Mouse (Mus musculus) heart, embryonic 12.5 days (tissue): ENCODE results near the gene Copa. TPM values are rescaled to one million over a fixed set of nuclear protein-coding genes. Genes with fewer than 3 reads are reported as not detected.

Experiments
- ATAC-seq: fragments of 200-750 bp; cut with Nextera tagmentation; 2 replicates; pipeline ENCODE4 v1.8.0; 2017; ENCODE audit warnings: moderate TSS enrichment, moderate library complexity; ENCODE audit not compliant: insufficient number of reproducible peaks, low FRiP score
- H3K27ac ChIP-seq: fragments of 300-500 bp; sonication (generic); 2 replicates; pipeline ENCODE4 v1.5.1; 2016; ENCODE audit warnings: mild to moderate bottlenecking, moderate library complexity; ENCODE audit not compliant: poor library complexity, severe bottlenecking
- H3K27me3 ChIP-seq: fragments of 300-500 bp; sonication (generic); replicated peaks from 2 replicates; pipeline ENCODE4 v1.6.1; 2016; ENCODE audit warnings: mild to moderate bottlenecking, moderate library complexity
- H3K36me3 ChIP-seq: fragments of 300-500 bp; sonication (generic); 2 replicates; pipeline ENCODE4 v1.6.1; 2016; ENCODE audit warnings: mild to moderate bottlenecking, moderate library complexity
- H3K4me1 ChIP-seq: fragments of 300-500 bp; sonication (generic); replicated peaks from 2 replicates; pipeline ENCODE4 v1.6.1; 2016; ENCODE audit warnings: mild to moderate bottlenecking
- H3K4me2 ChIP-seq: fragments of 300-500 bp; sonication (generic); 2 replicates; pipeline ENCODE4 v1.6.1; 2016; ENCODE audit warnings: mild to moderate bottlenecking, moderate library complexity
- H3K4me3 ChIP-seq: fragments of 300-500 bp; sonication (generic); 2 replicates; pipeline ENCODE4 v1.5.1; 2016; ENCODE audit warnings: mild to moderate bottlenecking
- H3K9ac ChIP-seq: fragments of 300-500 bp; sonication (generic); 2 replicates; pipeline ENCODE4 v1.6.1; 2016; ENCODE audit warnings: mild to moderate bottlenecking, moderate library complexity
- H3K9me3 ChIP-seq: fragments of 300-500 bp; sonication (generic); replicated peaks from 2 replicates; pipeline ENCODE4 v1.6.1; 2016; ENCODE audit warnings: mild to moderate bottlenecking, moderate library complexity
- WGBS: fragments of 180-500 bp; shearing (Covaris S2); methylation state at CpG from one replicate; pipeline ENCODE4 v1.1.7; 2016; 5-methylcytosine and 5-hydroxymethylcytosine counted together
- polyA plus RNA-seq: library from polyadenylated mRNA; unstranded; fragments of >200 nt; fragmentation: Nextera tagmentation; extraction: Ambion mirVana; gene quantifications from 2 replicates; pipeline ENCODE4 v1.2.1, GENCODE M21; 2016

Copa gene
- polyA plus RNA-seq, 1 experiment from 2014 or later = 219 TPM

DNA sequence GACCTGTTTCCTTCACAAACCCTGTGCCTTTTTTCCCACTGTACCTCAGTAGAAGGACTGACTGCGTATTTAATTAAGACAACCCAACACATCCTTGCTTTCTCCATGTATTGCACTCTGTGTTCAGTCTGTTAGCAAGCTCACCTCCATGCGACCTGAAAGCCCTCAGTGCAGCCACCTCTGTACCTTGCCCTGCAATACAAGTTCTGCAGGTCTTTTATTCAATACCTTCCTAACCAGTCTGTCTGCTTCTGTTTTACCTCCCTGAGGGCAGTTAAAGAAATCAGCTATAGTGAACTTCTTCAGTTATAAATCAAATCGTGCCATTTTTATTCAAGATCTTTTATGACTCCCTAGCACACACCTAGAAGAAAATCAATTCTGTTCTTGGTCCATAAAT lies 59.2 kb downstream of the Copa start:
- ATAC-seq = no peak
- 75% methylated on average over 3 of the region's 3 CpGs for WGBS
- Histone ChIP-seq H3K27ac (no peak overlapping the region), H3K36me3 (no peaks in the 10 kb centered on the region), H3K4me2 (no peak overlapping the region), H3K4me3 (no peak overlapping the region), H3K27me3 (no peaks in the 10 kb centered on the region), H3K4me1 (no peaks in the 10 kb centered on the region), H3K9me3 (no peaks in the 10 kb centered on the region), H3K9ac (no peak overlapping the region)

DNA sequence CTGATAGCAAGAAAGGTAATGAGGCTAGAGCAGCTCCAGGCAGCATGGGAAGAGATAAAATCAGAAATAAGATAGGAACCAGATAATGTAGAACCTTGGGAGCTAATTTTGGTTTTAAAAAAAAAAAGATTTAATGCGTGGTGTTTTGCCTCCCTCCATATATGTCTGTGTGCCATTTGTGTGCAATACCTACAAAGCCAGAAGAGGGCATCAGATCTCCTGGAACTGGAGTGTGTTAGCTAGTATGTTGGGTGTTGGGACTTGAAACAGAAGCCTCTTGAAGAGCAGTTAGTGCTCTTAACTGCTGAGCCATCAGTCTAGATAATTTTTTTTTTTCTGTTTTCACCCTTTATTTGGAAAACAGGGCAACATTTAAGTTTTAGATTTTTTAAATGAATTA lies 61.2 kb downstream of the Copa start:
- H3K4me2 ChIP-seq = no peak overlapping the region
- WGBS = 32% methylated on average over 1 of the region's 1 CpGs
- no peak overlapping the region for H3K9ac ChIP-seq
- no peaks in the 10 kb centered on the region for H3K36me3 ChIP-seq
- no peak overlapping the region for H3K27ac ChIP-seq
- no peaks in the 10 kb centered on the region for H3K9me3 ChIP-seq
- H3K4me3 ChIP-seq = no peak overlapping the region
- no peaks in the 10 kb centered on the region for H3K27me3 ChIP-seq
- H3K4me1 ChIP-seq = 0 out of 2 replicates have a peak, but pooled peaks cover 5% of the 10 kb centered on the region
- ATAC-seq = no peak

DNA sequence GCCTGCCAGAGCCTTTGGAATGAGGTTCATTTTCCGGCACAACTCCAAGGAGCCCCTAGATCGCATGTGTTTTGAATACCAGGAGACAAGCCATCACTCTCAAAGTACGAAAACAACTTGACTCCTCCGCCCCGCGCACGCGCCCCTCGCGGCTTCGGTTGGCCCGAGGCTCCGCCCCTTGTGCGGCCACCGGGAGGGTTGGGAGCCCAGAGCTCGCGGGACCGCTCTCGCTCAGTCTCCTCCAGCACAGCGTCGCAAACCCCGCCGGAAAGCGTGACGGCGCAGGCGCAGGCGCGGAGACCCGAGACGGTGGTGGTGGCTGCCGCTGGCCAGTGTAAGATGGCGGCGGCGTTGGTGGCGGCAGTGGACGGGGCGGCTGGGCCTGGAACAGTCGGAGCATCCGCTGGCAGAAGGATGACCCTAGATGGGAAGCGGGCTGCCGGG lies 65.5 kb downstream of the Copa start, which contains the start of gene Dcaf8:
Gene Dcaf8 (plus strand): TSS at position 250 of the 444 bp plus-strand sequence.
- Histone ChIP-seq H3K4me3 (peak within 1 kb of the TSS; percentile 67), H3K36me3 (peaks cover 26% of the 10 kb centered on the region), H3K27me3 (no peaks in the 10 kb centered on the region), H3K4me1 (peaks cover 8% of the 10 kb centered on the region), H3K9me3 (no peaks in the 10 kb centered on the region), H3K4me2 (peak within 1 kb of the TSS; percentile 82), H3K9ac (peak within 1 kb of the TSS; percentile 96), H3K27ac (peak within 1 kb of the TSS; percentile 96)
- under 1% methylated on average over 42 of the region's 42 CpGs for WGBS
- peak; percentile 99 for ATAC-seq

DNA sequence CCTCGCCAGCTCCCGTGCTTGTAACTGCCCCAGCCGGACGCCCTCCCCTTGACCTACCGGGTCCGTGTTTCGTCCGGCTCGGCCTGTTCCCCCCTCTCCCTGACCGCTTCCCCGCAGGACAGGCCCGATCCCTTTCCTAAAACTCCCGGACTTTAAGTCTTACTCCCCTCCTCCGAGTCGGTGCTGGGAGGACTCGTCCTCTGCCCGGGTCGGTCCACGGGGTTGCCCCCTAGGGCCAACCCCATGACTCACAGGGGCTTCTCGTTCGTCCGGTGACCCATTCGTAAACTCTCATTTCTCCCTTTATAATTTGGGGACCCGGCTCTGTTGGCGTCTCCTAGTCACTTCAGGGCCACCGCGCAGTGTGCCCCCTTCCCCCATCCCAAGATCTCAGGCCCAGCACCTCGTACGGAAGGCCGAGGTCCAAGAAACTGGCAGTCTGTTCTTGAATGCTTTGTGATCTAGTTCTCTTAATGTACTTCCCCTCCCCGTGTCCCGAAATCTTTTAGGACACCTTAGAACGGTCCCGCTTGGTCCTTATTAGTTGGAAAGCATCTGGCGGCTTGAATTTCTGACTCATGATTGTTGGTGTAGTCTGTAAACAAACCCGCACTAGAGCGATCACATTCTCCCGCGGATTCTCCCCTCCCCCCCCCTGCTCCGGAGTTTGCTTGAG lies 66.1 kb downstream of the Copa start:
- under 1% methylated on average over 40 of the region's 40 CpGs for WGBS
- ATAC-seq = peak; percentile 61
- Histone ChIP-seq H3K36me3 (peaks cover 31% of the 10 kb centered on the region), H3K27ac (peak overlapping the region; percentile 96), H3K4me2 (peak overlapping the region; percentile 82), H3K27me3 (no peaks in the 10 kb centered on the region), H3K4me3 (peak overlapping the region; percentile 67), H3K9me3 (no peaks in the 10 kb centered on the region), H3K4me1 (peaks cover 8% of the 10 kb centered on the region), H3K9ac (peak overlapping the region; percentile 96)

DNA sequence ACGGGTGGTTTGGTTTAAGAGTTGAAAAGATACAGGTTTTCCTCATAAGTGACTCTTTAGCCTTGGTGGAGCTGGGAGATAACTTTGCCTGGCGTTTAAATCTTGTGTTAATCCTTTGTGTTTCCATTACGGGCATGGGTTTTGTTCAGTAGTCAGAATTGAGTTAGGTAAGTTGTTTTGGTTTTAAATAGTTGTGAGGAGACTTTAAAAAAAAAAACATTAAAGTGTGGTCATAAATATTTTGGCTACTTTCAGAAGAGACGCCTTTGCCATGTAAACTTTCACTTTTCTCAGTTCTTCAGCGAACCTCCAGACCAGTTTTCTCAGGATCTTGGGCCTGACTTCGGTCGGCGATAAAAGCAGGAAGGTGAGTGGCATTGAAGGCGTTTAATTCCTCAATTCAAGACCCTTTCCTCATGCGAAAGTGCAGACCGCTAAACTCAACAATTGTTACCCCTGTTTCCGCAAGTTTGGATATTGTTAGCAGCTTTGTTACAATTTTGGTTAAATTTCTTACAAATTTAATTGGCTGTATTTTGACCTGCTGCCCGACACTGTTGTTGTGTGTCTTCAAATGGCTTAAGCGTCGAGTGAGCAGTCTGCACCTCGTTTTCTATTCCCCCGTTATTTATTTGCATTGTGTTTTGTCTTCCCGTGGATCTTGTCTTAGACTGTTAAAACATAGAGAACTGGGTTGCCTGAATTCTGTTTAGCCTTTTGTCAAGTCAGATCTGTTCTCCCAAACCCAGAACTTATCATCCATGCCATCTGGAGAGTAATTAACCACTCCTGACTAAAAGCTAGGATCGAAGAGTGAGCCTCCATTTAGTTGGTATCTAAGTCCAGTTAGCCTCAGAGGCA lies 66.9 kb downstream of the Copa start:
- H3K27me3 ChIP-seq = no peaks in the 10 kb centered on the region
- peak overlapping the region; percentile 67 for H3K4me3 ChIP-seq
- H3K4me2 ChIP-seq = peak overlapping the region; percentile 82
- H3K9ac ChIP-seq = peak overlapping the region; percentile 96
- no peak for ATAC-seq
- peaks cover 8% of the 10 kb centered on the region for H3K4me1 ChIP-seq
- peaks cover 38% of the 10 kb centered on the region for H3K36me3 ChIP-seq
- H3K9me3 ChIP-seq = no peaks in the 10 kb centered on the region
- peak overlapping the region; percentile 96 for H3K27ac ChIP-seq
- 14% methylated on average over 19 of the region's 19 CpGs for WGBS

DNA sequence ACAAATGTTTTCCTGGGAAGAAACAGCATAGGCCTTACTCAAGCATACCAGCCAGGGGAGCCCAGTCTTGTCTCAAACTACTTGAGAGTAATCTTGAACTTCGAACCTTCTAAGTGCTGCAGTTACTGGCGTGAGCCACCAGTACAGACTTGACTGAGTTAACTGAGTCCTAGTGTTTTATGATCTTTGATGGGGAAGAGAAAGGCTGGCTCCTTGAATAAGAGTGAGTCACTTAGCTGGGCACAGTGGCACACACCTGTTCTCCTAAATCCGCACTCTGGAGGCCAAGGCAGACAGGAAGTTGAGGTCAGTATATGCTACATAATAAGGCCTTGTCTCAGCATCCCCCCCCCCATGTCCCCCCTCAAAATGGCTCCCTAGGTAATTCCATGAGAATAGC lies 72.2 kb downstream of the Copa start:
- Histone ChIP-seq H3K27ac (no peak overlapping the region), H3K4me1 (peaks cover 8% of the 10 kb centered on the region), H3K36me3 (peaks cover 64% of the 10 kb centered on the region), H3K4me2 (no peak overlapping the region), H3K27me3 (no peaks in the 10 kb centered on the region), H3K9ac (no peak overlapping the region), H3K9me3 (no peaks in the 10 kb centered on the region), H3K4me3 (no peak overlapping the region)
- WGBS = 91% methylated on average over 3 of the region's 3 CpGs
- ATAC-seq = no peak

DNA sequence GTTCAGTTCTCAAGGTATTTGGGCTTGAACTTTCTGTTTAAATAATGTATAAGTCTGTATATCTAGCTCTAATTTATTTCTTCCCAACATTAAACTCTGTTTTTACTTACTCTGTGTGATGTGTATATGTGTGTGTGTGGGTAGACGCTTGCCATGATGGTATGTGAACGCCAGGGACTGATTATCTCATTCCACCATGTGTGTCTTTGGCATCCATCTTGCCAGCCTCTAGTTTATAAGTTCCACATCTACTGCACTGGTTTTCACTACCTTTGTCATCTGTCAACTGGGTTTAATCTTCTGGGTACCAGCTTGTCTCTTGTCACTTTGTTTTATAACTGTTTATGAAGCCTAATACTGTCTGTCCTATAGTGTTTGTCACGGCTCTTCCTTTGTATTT lies 73.2 kb downstream of the Copa start:
- no peaks in the 10 kb centered on the region for H3K27me3 ChIP-seq
- H3K4me3 ChIP-seq = no peak overlapping the region
- H3K36me3 ChIP-seq = peaks cover 57% of the 10 kb centered on the region
- peaks cover 8% of the 10 kb centered on the region for H3K4me1 ChIP-seq
- H3K4me2 ChIP-seq = no peak overlapping the region
- 92% methylated on average over 3 of the region's 3 CpGs for WGBS
- no peaks in the 10 kb centered on the region for H3K9me3 ChIP-seq
- H3K27ac ChIP-seq = no peak overlapping the region
- no peak for ATAC-seq
- no peak overlapping the region for H3K9ac ChIP-seq

DNA sequence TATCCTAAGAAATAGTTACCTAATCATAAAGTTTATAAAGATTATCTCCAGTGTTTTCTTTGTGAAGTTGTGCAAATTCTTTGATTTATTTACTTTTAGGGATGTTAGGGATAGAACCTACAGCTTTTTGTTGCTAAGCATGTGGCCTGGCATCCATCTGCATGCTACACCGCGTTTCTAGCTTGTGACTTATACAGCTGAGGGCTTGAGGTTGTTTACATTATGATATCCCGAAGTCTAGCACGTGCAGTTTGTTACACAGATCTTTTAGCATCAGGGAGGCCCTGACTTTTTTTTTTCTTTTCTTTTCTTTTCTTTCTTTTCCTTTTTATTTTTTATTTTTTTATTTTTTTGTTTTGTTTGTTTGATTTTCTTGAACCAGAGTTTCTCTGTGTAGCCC lies 77.6 kb downstream of the Copa start:
- peak overlapping the region; percentile 81 for H3K27ac ChIP-seq
- H3K4me2 ChIP-seq = peak overlapping the region; percentile 33; the same call in 1 of the 2 replicates

DNA sequence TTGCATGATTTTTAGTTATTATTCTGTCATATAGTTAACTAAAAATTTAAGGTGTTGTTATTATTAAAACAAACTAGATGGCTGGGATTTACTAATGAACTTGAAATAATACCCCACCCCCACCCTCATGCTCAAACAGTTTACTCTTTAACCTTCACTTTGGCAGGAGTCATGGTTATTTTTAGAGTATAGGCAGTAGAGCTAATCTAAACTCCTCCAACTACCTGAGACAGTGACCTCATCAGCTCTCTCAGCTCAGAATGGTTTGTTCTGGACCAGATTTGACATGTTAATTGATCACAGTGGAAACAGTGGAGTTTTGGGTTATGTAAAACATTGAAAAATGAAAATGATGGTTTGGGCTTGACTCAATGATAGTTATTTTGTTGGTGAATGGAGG lies 78.2 kb downstream of the Copa start:
- H3K36me3 ChIP-seq = peaks cover 23% of the 10 kb centered on the region
- peak overlapping the region; percentile 84 for H3K27ac ChIP-seq
- H3K4me3 ChIP-seq = no peak overlapping the region
- H3K4me1 ChIP-seq = peaks cover 22% of the 10 kb centered on the region
- no peak for ATAC-seq
- no peaks in the 10 kb centered on the region for H3K27me3 ChIP-seq
- peak overlapping the region; percentile 33 for H3K4me2 ChIP-seq
- no peak overlapping the region; the same call in 1 of the 2 replicates for H3K9ac ChIP-seq
- no peaks in the 10 kb centered on the region for H3K9me3 ChIP-seq

More for the DNA sequence above, 77.6 kb downstream of the Copa start:
- no peak for ATAC-seq
- Histone ChIP-seq H3K27me3 (no peaks in the 10 kb centered on the region), H3K4me1 (peaks cover 22% of the 10 kb centered on the region), H3K36me3 (peaks cover 22% of the 10 kb centered on the region), H3K9me3 (no peaks in the 10 kb centered on the region), H3K4me3 (no peak overlapping the region), H3K9ac (no peak overlapping the region)
- 34% methylated on average over 4 of the region's 4 CpGs for WGBS

DNA sequence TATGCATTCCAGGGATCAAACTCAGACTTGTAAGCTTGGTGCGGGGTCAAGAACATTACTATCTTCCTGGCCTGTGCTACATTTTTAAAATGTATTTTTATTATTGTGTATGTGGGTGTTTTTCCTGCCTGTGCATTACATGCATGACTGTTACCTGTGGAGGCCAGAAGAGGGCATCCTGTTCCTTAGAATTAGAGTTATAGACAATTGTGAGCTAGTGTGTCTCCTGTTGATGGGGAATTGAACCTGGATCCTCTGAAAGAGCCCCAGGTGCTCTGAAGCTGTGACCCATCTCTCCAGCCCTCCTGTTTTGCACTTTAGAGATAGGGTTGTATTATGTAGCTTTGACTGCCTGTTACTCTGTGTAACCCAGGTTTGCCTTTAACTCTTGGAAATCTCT lies 79.7 kb downstream of the Copa start:
- Histone ChIP-seq H3K9ac (no peak overlapping the region), H3K27ac (no peak overlapping the region), H3K36me3 (peaks cover 25% of the 10 kb centered on the region), H3K4me1 (peaks cover 22% of the 10 kb centered on the region), H3K9me3 (no peaks in the 10 kb centered on the region), H3K4me2 (no peak overlapping the region), H3K4me3 (no peak overlapping the region), H3K27me3 (no peaks in the 10 kb centered on the region)
- WGBS = 92% methylated on average over 1 of the region's 1 CpGs
- ATAC-seq = no peak

DNA sequence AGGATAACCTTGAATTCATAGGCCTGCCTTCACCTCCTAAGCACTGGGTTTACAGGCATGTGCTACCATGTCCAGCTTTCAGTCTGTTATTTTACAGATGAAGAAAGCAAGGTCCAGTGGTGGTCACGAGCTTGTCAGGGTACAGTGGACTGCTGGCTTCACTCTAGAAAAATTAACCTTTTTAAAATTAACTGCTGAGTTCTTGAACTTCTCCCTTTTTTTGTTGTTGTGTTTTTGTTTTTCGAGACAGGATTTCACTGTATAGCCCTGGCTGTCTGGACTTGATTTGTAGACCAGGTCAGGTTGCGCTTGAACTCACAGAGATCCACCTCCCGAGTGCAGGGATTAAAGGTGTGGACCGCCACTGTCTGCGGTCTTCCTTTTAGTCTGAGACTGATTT lies 80.6 kb downstream of the Copa start:
- peaks cover 22% of the 10 kb centered on the region for H3K4me1 ChIP-seq
- H3K27me3 ChIP-seq = no peaks in the 10 kb centered on the region
- H3K9me3 ChIP-seq = no peaks in the 10 kb centered on the region
- no peak overlapping the region for H3K27ac ChIP-seq
- WGBS = 92% methylated on average over 6 of the region's 6 CpGs
- ATAC-seq = no peak
- H3K4me3 ChIP-seq = no peak overlapping the region
- peaks cover 34% of the 10 kb centered on the region for H3K36me3 ChIP-seq
- no peak overlapping the region for H3K4me2 ChIP-seq
- H3K9ac ChIP-seq = 0 out of 2 replicates have a peak overlapping the region, but pooled peaks have one; percentile 31
